Mouse (Mus musculus) neural tube, embryonic 13.5 days (tissue): Measurements from ENCODE around the gene 1810009J06Rik. TPM values are rescaled to one million over a fixed set of nuclear protein-coding genes. Genes with fewer than 3 reads are reported as not detected.
"Not testable (repeated sequence)": the region's sequence is repeated elsewhere in the genome, so short reads cannot be mapped to it uniquely, and the experiment has no call there.

Experiments used
- ATAC-seq: fragments of 200-750 bp; cut with Nextera tagmentation; 2 replicates; pipeline ENCODE4 v1.8.0; 2017; ENCODE audit warnings: low read depth, mild to moderate bottlenecking, moderate TSS enrichment, moderate library complexity
- H3K27ac ChIP-seq: fragments of 300-500 bp; sonication (generic); replicated peaks from 2 replicates; pipeline ENCODE4 v1.5.1; 2015; ENCODE audit warnings: moderate library complexity, mild to moderate bottlenecking, inconsistent platforms
- H3K27me3 ChIP-seq: fragments of 300-500 bp; sonication (generic); 2 replicates; pipeline ENCODE4 v1.6.1; 2015; ENCODE audit warnings: mild to moderate bottlenecking, inconsistent platforms
- H3K36me3 ChIP-seq: fragments of 300-500 bp; sonication (generic); 2 replicates; pipeline ENCODE4 v1.6.1; 2015; ENCODE audit warnings: mild to moderate bottlenecking, inconsistent platforms
- H3K4me1 ChIP-seq: fragments of 300-500 bp; sonication (generic); replicated peaks from 2 replicates; pipeline ENCODE4 v1.6.1; 2015; ENCODE audit warnings: inconsistent platforms
- H3K4me2 ChIP-seq: fragments of 300-500 bp; sonication (generic); 2 replicates; pipeline ENCODE4 v1.6.1; 2015; ENCODE audit warnings: inconsistent platforms, mild to moderate bottlenecking, moderate library complexity
- H3K4me3 ChIP-seq: fragments of 300-500 bp; sonication (generic); 2 replicates; pipeline ENCODE4 v1.5.1; 2015; ENCODE audit warnings: mild to moderate bottlenecking, inconsistent platforms
- H3K9ac ChIP-seq: fragments of 300-500 bp; sonication (generic); 2 replicates; pipeline ENCODE4 v1.6.1; 2015; ENCODE audit warnings: moderate library complexity, mild to moderate bottlenecking, inconsistent platforms
- H3K9me3 ChIP-seq: fragments of 300-500 bp; sonication (generic); 2 replicates; pipeline ENCODE4 v1.6.1; 2016; ENCODE audit warnings: inconsistent platforms
- WGBS: fragments of 180-500 bp; shearing (Covaris S2); methylation state at CpG from one replicate; pipeline ENCODE4 v1.1.7; 2015; 5-methylcytosine and 5-hydroxymethylcytosine counted together
- polyA plus RNA-seq: library from polyadenylated mRNA; unstranded; fragments of >200 nt; fragmentation: Nextera tagmentation; extraction: Ambion mirVana; gene quantifications from 2 replicates; pipeline ENCODE4 v1.2.1, GENCODE M21; 2015

The 1810009J06Rik gene
- not detected in 2 replicates for polyA plus RNA-seq

GRCm38 (mm10) chr6:40964454-40964853 lies at the start of gene 1810009J06Rik:
Gene 1810009J06Rik (plus strand): TSS chr6:40964754.
- WGBS, result 87% methylated on average over 2 of the region's 2 CpGs
- H3K9ac ChIP-seq, H3K4me1 ChIP-seq, ATAC-seq, H3K27ac ChIP-seq, H3K4me2 ChIP-seq, H3K4me3 ChIP-seq, H3K36me3 ChIP-seq, H3K9me3 ChIP-seq, H3K27me3 ChIP-seq: not testable (repeated sequence)

DNA sequence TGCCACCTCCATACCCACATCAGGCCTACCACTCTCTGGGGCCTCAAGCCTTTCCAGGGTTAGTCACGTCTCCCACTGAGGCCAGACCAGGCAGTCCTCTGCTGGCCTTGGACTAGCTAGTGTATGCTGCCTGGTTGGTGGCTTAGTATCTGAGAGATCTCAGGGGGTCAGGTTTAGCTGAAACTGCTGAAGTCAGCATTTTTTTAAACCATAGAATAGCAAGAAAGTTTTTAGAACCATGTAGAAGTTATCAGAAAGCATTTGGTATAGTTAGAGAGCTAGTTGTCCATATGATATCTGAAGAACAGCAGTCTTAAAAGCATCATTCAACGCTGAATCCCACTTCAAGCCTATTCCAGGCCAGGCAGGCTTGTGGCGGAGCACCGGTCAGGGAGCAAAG lies 44.6 kb upstream of the 1810009J06Rik start:
- no peak overlapping the region for H3K27ac ChIP-seq
- no peaks in the 10 kb centered on the region for H3K9me3 ChIP-seq
- no peak overlapping the region for H3K4me2 ChIP-seq
- ATAC-seq, result no peak
- no peaks in the 10 kb centered on the region for H3K27me3 ChIP-seq
- 83% methylated on average over 4 of the region's 4 CpGs for WGBS
- no peak overlapping the region for H3K9ac ChIP-seq
- H3K4me3 ChIP-seq, result no peak overlapping the region
- H3K4me1 ChIP-seq, result no peaks in the 10 kb centered on the region
- H3K36me3 ChIP-seq, result no peaks in the 10 kb centered on the region

- Histone ChIP-seq H3K4me2 (no peak within 1 kb of the TSS), H3K4me1 (no peaks in the 10 kb centered on the region), H3K27ac (no peak within 1 kb of the TSS), H3K9me3 (no peaks in the 10 kb centered on the region), H3K36me3 (no peaks in the 10 kb centered on the region), H3K9ac (no peak within 1 kb of the TSS), H3K4me3 (no peak within 1 kb of the TSS), H3K27me3 (no peaks in the 10 kb centered on the region)
- no peak for ATAC-seq
- WGBS, result 92% methylated on average over 10 of the region's 10 CpGs
Measured at GRCm38 (mm10) chr6:40940457-40940856, 24.1 kb upstream of the 1810009J06Rik start, which contains the start of gene 1700074P13Rik. Gene 1700074P13Rik (minus strand): TSS chr6:40940557.

DNA sequence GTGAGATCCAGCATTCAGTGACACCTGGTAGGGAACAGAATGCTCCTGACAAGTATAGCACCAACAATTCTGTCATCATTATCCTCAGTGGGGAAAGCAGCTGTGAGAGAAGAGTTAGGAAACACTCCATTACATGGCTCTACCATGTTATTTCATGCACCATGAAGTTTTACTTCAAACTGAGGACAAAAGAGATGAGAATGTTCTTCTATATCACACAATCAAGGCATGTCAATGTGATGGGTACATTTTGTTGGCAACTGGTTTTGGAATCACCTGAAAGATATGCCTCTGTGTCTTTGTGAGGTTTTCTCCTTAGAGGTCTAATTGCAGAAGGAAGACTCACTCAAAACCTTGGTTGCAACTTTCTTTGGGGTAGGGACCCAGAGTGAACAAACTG lies 12.8 kb upstream of the 1810009J06Rik start, which contains the start of gene Gm4744:
Gene Gm4744, minus strand, starts transcription at position 101 of the 400 bp plus-strand sequence.
- Histone ChIP-seq H3K4me2 (no peak within 1 kb of the TSS), H3K27ac (no peak within 1 kb of the TSS), H3K27me3 (no peaks in the 10 kb centered on the region), H3K4me1 (no peaks in the 10 kb centered on the region), H3K36me3 (no peaks in the 10 kb centered on the region), H3K9me3 (peaks cover under 1% of the 10 kb centered on the region; the same call in 1 of the 2 replicates), H3K4me3 (no peak within 1 kb of the TSS), H3K9ac (no peak within 1 kb of the TSS)
- no peak for ATAC-seq

DNA sequence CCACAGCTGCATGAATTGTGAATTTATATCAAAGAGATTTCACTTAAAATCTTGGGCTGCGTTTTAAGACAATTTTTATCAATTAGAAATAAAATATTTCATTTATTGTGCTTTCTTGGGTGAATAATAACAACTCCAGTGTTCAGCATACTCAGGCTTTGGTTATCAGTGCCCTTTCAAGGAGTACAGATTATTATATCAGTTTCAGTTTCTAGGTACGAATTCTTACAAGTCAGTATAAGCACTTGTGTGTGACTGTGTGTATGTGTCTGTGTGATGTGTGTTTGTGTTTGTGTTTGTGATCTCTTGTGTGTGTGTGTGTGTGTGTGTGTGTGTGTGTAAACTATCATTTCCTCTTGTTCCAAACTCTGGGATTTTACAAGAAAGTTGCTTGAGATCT lies 10.8 kb upstream of the 1810009J06Rik start:
- WGBS, result 71% methylated on average over 2 of the region's 2 CpGs

DNA sequence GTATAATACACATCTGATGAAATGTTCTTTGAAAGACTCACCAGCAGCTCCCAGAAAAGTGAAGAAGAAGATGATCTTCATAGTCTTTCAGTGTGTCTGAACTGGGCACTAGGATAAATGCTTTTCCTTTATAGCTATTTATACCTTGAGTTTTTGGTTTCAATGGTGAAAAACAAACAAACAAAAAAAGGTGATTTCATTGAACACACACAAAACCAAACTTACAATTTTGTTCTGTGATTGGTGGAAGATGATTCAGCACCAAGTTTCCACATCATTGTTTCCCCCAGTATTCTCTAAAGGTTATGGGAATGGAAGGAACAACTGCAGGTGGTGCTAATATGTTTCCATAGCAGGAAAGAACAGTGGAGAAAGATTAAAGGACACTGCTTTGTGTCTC lies 34.8 kb downstream of the 1810009J06Rik start, which contains the start of gene Gm2663:
Gene Gm2663, minus strand, starts transcription at position 101 of the 400 bp plus-strand sequence.
- H3K4me1 ChIP-seq, ATAC-seq, H3K4me3 ChIP-seq, H3K9ac ChIP-seq, H3K9me3 ChIP-seq, H3K27me3 ChIP-seq, H3K27ac ChIP-seq, H3K36me3 ChIP-seq, H3K4me2 ChIP-seq: not testable (repeated sequence)

More for the DNA sequence above, 10.8 kb upstream of the 1810009J06Rik start:
- Histone ChIP-seq H3K27ac (no peak overlapping the region), H3K36me3 (no peaks in the 10 kb centered on the region), H3K9ac (no peak overlapping the region), H3K9me3 (peaks cover 5% of the 10 kb centered on the region; the same call in 1 of the 2 replicates), H3K27me3 (no peaks in the 10 kb centered on the region), H3K4me2 (no peak overlapping the region), H3K4me1 (no peaks in the 10 kb centered on the region), H3K4me3 (no peak overlapping the region)
- ATAC-seq, result no peak

- ATAC-seq, result no peak
- no peaks in the 10 kb centered on the region for H3K9me3 ChIP-seq
- no peaks in the 10 kb centered on the region for H3K4me1 ChIP-seq
- H3K27ac ChIP-seq, result no peak overlapping the region
- no peak overlapping the region for H3K4me3 ChIP-seq
- no peak overlapping the region for H3K9ac ChIP-seq
- H3K36me3 ChIP-seq, result no peaks in the 10 kb centered on the region
- no peak overlapping the region for H3K4me2 ChIP-seq
- no peaks in the 10 kb centered on the region for H3K27me3 ChIP-seq
- WGBS, result 41% methylated on average over 4 of the region's 4 CpGs
Measured at GRCm38 (mm10) chr6:41015065-41015464, 50.5 kb downstream of the 1810009J06Rik start.

Other genes with a start within 250 kb of the 1810009J06Rik start
- not detected in 2 replicates for gene Moxd2, start 77.3 kb upstream of the 1810009J06Rik start, polyA plus RNA-seq
- gene Prss58, start 64.4 kb upstream of the 1810009J06Rik start, polyA plus RNA-seq, result not detected in 2 replicates
- not detected in 2 replicates for gene 1700074P13Rik, start 24.2 kb upstream of the 1810009J06Rik start, polyA plus RNA-seq
- gene Gm4744, start 12.9 kb upstream of the 1810009J06Rik start, polyA plus RNA-seq, result not detected in 2 replicates
- gene Gm2663, start 34.7 kb downstream of the 1810009J06Rik start, polyA plus RNA-seq, result not detected in 2 replicates
- not detected in 2 replicates for gene 2210010C04Rik, start 70.8 kb downstream of the 1810009J06Rik start, polyA plus RNA-seq